Mouse (Mus musculus) liver, postnatal 0 days (tissue): Measurements from ENCODE around the gene Abr.

Source experiments
- CTCF ChIP-seq: sonication (generic); IDR thresholded peaks from 2 replicates; pipeline ENCODE4 v1.5.1; 2016; ENCODE audit warnings: antibody characterized with exemption, low read depth
- EP300 ChIP-seq: IDR thresholded peaks from 2 replicates; pipeline ENCODE4 v1.6.1; 2016; ENCODE audit warnings: antibody characterized with exemption, low read depth, mild to moderate bottlenecking

GRCm38 (mm10) chr11:76518613-76519012, 103.5 kb downstream of the Abr start:
- no peak for TF ChIP-seq CTCF
- TF ChIP-seq EP300: no peak
